ENCODE assay signal across 28 mouse cellular contexts in genomic region chr14:47510244-47510643, GRCm38 (mm10).
DNase-seq lines count a peak whose midpoint lies in the region; ATAC-seq and TF ChIP-seq lines count a peak whose summit lies in the region.
"Had no signal": no experiment of that assay in that cellular context is flagged by ENCODE, and none has a peak within 500 bp of the region (broad histone marks: within the 10 kb centered on the region; RNA-seq: fewer than 3 reads in every experiment).

No protein-coding gene starts in this region.

- no peaks in the 10 kb centered on the region for H3K36me3 ChIP-seq in intestine, embryonic 15.5 days
- no peaks in the 10 kb centered on the region for H3K36me3 ChIP-seq in intestine, postnatal 0 days (ENCODE audit: control insufficient read depth, insufficient read depth)
- no peaks in the 10 kb centered on the region for H3K36me3 ChIP-seq in neural tube, embryonic 14.5 days (ENCODE audit: control insufficient read depth, insufficient read depth, low read length)
- peaks cover 1% of the 10 kb centered on the region; the same call in 1 of the 2 replicates for H3K36me3 ChIP-seq in neural tube, embryonic 15.5 days
- H3K36me3 ChIP-seq: embryonic facial prominence, embryonic 13.5 days; forebrain, embryonic 12.5 days; forebrain, embryonic 15.5 days; heart, embryonic 15.5 days had no signal

- no peaks in the 10 kb centered on the region for H3K9me3 ChIP-seq in intestine, embryonic 15.5 days
- H3K9me3 ChIP-seq in intestine, postnatal 0 days (ENCODE audit: control insufficient read depth): no peaks in the 10 kb centered on the region
- H3K9me3 ChIP-seq in neural tube, embryonic 14.5 days (ENCODE audit: control insufficient read depth, low read length): no peaks in the 10 kb centered on the region
- H3K9me3 ChIP-seq in neural tube, embryonic 15.5 days (replicated peaks): no peaks in the 10 kb centered on the region
- H3K9me3 ChIP-seq: embryonic facial prominence, embryonic 10.5 days; embryonic facial prominence, embryonic 13.5 days; forebrain, embryonic 12.5 days; forebrain, embryonic 15.5 days; heart, embryonic 12.5 days; heart, embryonic 15.5 days; hindbrain, embryonic 10.5 days; hindbrain, embryonic 13.5 days had no signal

- no peak overlapping the region for H3K4me2 ChIP-seq in intestine, embryonic 15.5 days (replicated peaks)
- no peak overlapping the region for H3K4me2 ChIP-seq in intestine, postnatal 0 days (replicated peaks; ENCODE audit: low read depth)
- no peak overlapping the region for H3K4me2 ChIP-seq in neural tube, embryonic 14.5 days (ENCODE audit: low read depth, low read length)
- no peak overlapping the region for H3K4me2 ChIP-seq in neural tube, embryonic 15.5 days
- H3K4me2 ChIP-seq: embryonic facial prominence, embryonic 13.5 days; forebrain, embryonic 12.5 days; forebrain, embryonic 15.5 days; heart, embryonic 12.5 days; heart, embryonic 15.5 days; hindbrain, embryonic 13.5 days had no signal

- 61% methylated on average over 4 of the region's 4 CpGs for WGBS in intestine, embryonic 15.5 days
- WGBS in intestine, postnatal 0 days: 49% methylated on average over 4 of the region's 4 CpGs
- 73% methylated on average over 4 of the region's 4 CpGs for WGBS in neural tube, embryonic 14.5 days
- 73% methylated on average over 4 of the region's 4 CpGs for WGBS in neural tube, embryonic 15.5 days

- no peak for DNase-seq in neural tube, embryonic 10.5 days (ENCODE audit: extremely low spot score, low spot score)
- DNase-seq in spleen, postnatal 4 days (ENCODE audit: low spot score in 2 of 2): no peak
- DNase-seq: adrenal gland, adult 2 months; adrenal gland, postnatal 14 days; B cell, adult 2 months; cerebellum, adult 11 months; cerebellum, adult 2 months; cerebellum, adult 9-11 months; cerebellum, postnatal 25 days; embryo, embryonic 11 days; gastrocnemius, postnatal 14 days; heart, adult 18-20 months; heart, postnatal 10 days; heart, postnatal 36 days had no signal

- TF ChIP-seq CTCF in intestine, postnatal 0 days (IDR thresholded peaks at IDR 0.05; ENCODE audit: low read depth): no peak

- H3K9ac ChIP-seq in intestine, embryonic 15.5 days: no peak overlapping the region
- no peak overlapping the region for H3K9ac ChIP-seq in intestine, postnatal 0 days (ENCODE audit: low read depth, low read length)
- no peak overlapping the region for H3K9ac ChIP-seq in neural tube, embryonic 14.5 days (replicated peaks; ENCODE audit: low read depth, low read length)
- H3K9ac ChIP-seq in neural tube, embryonic 15.5 days (replicated peaks): no peak overlapping the region
- H3K9ac ChIP-seq: embryonic facial prominence, embryonic 13.5 days; forebrain, embryonic 12.5 days; forebrain, embryonic 15.5 days; heart, embryonic 12.5 days; heart, embryonic 15.5 days; hindbrain, embryonic 13.5 days had no signal

- H3K27me3 ChIP-seq in intestine, embryonic 15.5 days (replicated peaks): no peaks in the 10 kb centered on the region
- no peaks in the 10 kb centered on the region for H3K27me3 ChIP-seq in intestine, postnatal 0 days (replicated peaks; ENCODE audit: control insufficient read depth, insufficient read depth, low read length)
- H3K27me3 ChIP-seq in neural tube, embryonic 14.5 days (ENCODE audit: control insufficient read depth, insufficient read depth, low read length): no peaks in the 10 kb centered on the region
- no peaks in the 10 kb centered on the region for H3K27me3 ChIP-seq in neural tube, embryonic 15.5 days (replicated peaks)
- H3K27me3 ChIP-seq: embryonic facial prominence, embryonic 13.5 days; forebrain, embryonic 12.5 days; forebrain, embryonic 15.5 days; heart, embryonic 12.5 days; heart, embryonic 15.5 days; hindbrain, embryonic 13.5 days had no signal

- peaks cover 2% of the 10 kb centered on the region; the same call in 1 of the 2 replicates for H3K4me1 ChIP-seq in intestine, embryonic 15.5 days (replicated peaks)
- H3K4me1 ChIP-seq in intestine, postnatal 0 days (replicated peaks; ENCODE audit: control insufficient read depth, insufficient read depth, low read length): no peaks in the 10 kb centered on the region
- no peaks in the 10 kb centered on the region for H3K4me1 ChIP-seq in neural tube, embryonic 14.5 days (ENCODE audit: control insufficient read depth, insufficient read depth, low read length)
- no peaks in the 10 kb centered on the region for H3K4me1 ChIP-seq in neural tube, embryonic 15.5 days
- H3K4me1 ChIP-seq: embryonic facial prominence, embryonic 13.5 days; forebrain, embryonic 12.5 days; forebrain, embryonic 15.5 days; hindbrain, embryonic 10.5 days; hindbrain, embryonic 13.5 days had no signal

- ATAC-seq in intestine, embryonic 15.5 days: peak; percentile 54; the same call in 1 of the 2 replicates
- no peak for ATAC-seq in intestine, postnatal 0 days
- ATAC-seq in neural tube, embryonic 14.5 days (ENCODE audit: low read depth): peak; percentile 58; the same call in 1 of the 2 replicates
- ATAC-seq in neural tube, embryonic 15.5 days (ENCODE audit: low FRiP score): peak; percentile 41; the same call in 1 of the 2 replicates
- ATAC-seq: forebrain, embryonic 15.5 days; hindbrain, embryonic 16.5 days had no signal

- no peak overlapping the region for H3K4me3 ChIP-seq in intestine, embryonic 15.5 days (replicated peaks)
- H3K4me3 ChIP-seq in intestine, postnatal 0 days (ENCODE audit: low read depth, low read length): no peak overlapping the region
- no peak overlapping the region for H3K4me3 ChIP-seq in neural tube, embryonic 14.5 days (ENCODE audit: low read depth, low read length)
- no peak overlapping the region for H3K4me3 ChIP-seq in neural tube, embryonic 15.5 days (replicated peaks)
- H3K4me3 ChIP-seq: embryonic facial prominence, embryonic 10.5 days; embryonic facial prominence, embryonic 13.5 days; erythroblast, embryonic 14.5 days; forebrain, embryonic 12.5 days; forebrain, embryonic 15.5 days; heart, embryonic 12.5 days; heart, embryonic 15.5 days; hindbrain, embryonic 10.5 days; hindbrain, embryonic 13.5 days had no signal

- H3K27ac ChIP-seq in intestine, embryonic 15.5 days: no peak overlapping the region
- H3K27ac ChIP-seq in intestine, postnatal 0 days (ENCODE audit: low read depth, low read length): no peak overlapping the region
- H3K27ac ChIP-seq in neural tube, embryonic 14.5 days (ENCODE audit: low read depth, low read length): no peak overlapping the region
- no peak overlapping the region for H3K27ac ChIP-seq in neural tube, embryonic 15.5 days (replicated peaks)
- H3K27ac ChIP-seq: embryonic facial prominence, embryonic 10.5 days; embryonic facial prominence, embryonic 13.5 days; forebrain, embryonic 12.5 days; forebrain, embryonic 15.5 days; heart, embryonic 15.5 days; hindbrain, embryonic 10.5 days; hindbrain, embryonic 13.5 days had no signal
